Mouse (Mus musculus) stomach, embryonic 14.5 days (tissue): Measurements from ENCODE around the gene Sema4d. TPM values are rescaled to one million over a fixed set of nuclear protein-coding genes. Genes with fewer than 3 reads are reported as not detected.

Experiments used
- ATAC-seq: fragments of 200-750 bp; cut with Nextera tagmentation; 2 replicates; pipeline ENCODE4 v1.8.0; 2017; ENCODE audit warnings: low read depth, moderate TSS enrichment; ENCODE audit not compliant: insufficient number of reproducible peaks, insufficient read depth, low FRiP score
- H3K27ac ChIP-seq: fragments of 300-500 bp; sonication (generic); 2 replicates; pipeline ENCODE4 v1.5.1; 2014; ENCODE audit warnings: mild to moderate bottlenecking, low read length, moderate library complexity, mixed read lengths
- H3K27me3 ChIP-seq: fragments of 300-500 bp; sonication (generic); 2 replicates; pipeline ENCODE4 v1.6.1; 2014; ENCODE audit warnings: low read length, control low read depth, mixed read lengths; ENCODE audit not compliant: control insufficient read depth, insufficient read depth
- H3K36me3 ChIP-seq: fragments of 300-500 bp; sonication (generic); 2 replicates; pipeline ENCODE4 v1.6.1; 2014; ENCODE audit warnings: mild to moderate bottlenecking, control low read depth, low read length, moderate library complexity, mixed read lengths; ENCODE audit not compliant: control insufficient read depth, insufficient read depth
- H3K4me1 ChIP-seq: fragments of 300-500 bp; sonication (generic); 2 replicates; pipeline ENCODE4 v1.6.1; 2014; ENCODE audit warnings: low read length, control low read depth, mixed read lengths; ENCODE audit not compliant: control insufficient read depth, insufficient read depth
- H3K4me2 ChIP-seq: fragments of 300-500 bp; sonication (generic); replicated peaks from 2 replicates; pipeline ENCODE4 v1.6.1; 2014; ENCODE audit warnings: low read depth, low read length, control low read depth
- H3K4me3 ChIP-seq: fragments of 300-500 bp; sonication (generic); 2 replicates; pipeline ENCODE4 v1.5.1; 2014; ENCODE audit warnings: low read depth, low read length, control low read depth
- H3K9ac ChIP-seq: fragments of 300-500 bp; sonication (generic); replicated peaks from 2 replicates; pipeline ENCODE4 v1.6.1; 2014; ENCODE audit warnings: low read depth, mild to moderate bottlenecking, control low read depth, low read length, moderate library complexity, mixed read lengths
- H3K9me3 ChIP-seq: fragments of 300-500 bp; sonication (generic); 2 replicates; pipeline ENCODE4 v1.6.1; 2016; ENCODE audit warnings: low read depth, low read length, control low read depth; ENCODE audit not compliant: control insufficient read depth
- WGBS: fragments of 180-500 bp; shearing (Covaris S2); extraction: QIAGEN DNeasy Blood & Tissue Kit; methylation state at CpG from one replicate; pipeline ENCODE4 v1.1.7; 2014; 5-methylcytosine and 5-hydroxymethylcytosine counted together
- polyA plus RNA-seq: library from polyadenylated mRNA; unstranded; fragments of >200 nt; fragmentation: Nextera tagmentation; extraction: Ambion mirVana; gene quantifications from 2 replicates; pipeline ENCODE4 v1.2.1, GENCODE M21; 2014

The Sema4d gene
- polyA plus RNA-seq, 1 experiment from 2014 or later: 9.0 TPM

GRCm38 (mm10) chr13:51819351-51819750 is 25.8 kb upstream of the Sema4d start:
- H3K27ac ChIP-seq: no peak overlapping the region
- no peak overlapping the region for H3K4me2 ChIP-seq
- H3K4me3 ChIP-seq: no peak overlapping the region
- 70% methylated on average over 6 of the region's 6 CpGs for WGBS
- no peaks in the 10 kb centered on the region for H3K36me3 ChIP-seq
- no peaks in the 10 kb centered on the region for H3K27me3 ChIP-seq
- H3K9me3 ChIP-seq: no peaks in the 10 kb centered on the region
- ATAC-seq: no peak
- H3K4me1 ChIP-seq: peaks cover 4% of the 10 kb centered on the region; the same call in 1 of the 2 replicates
- no peak overlapping the region for H3K9ac ChIP-seq

- H3K4me3 ChIP-seq: no peak overlapping the region
- H3K27me3 ChIP-seq: no peaks in the 10 kb centered on the region
- 55% methylated on average over 3 of the region's 3 CpGs for WGBS
- no peak overlapping the region for H3K4me2 ChIP-seq
- no peak overlapping the region for H3K27ac ChIP-seq
- no peaks in the 10 kb centered on the region for H3K4me1 ChIP-seq
- no peak overlapping the region for H3K9ac ChIP-seq
- no peak for ATAC-seq
- no peaks in the 10 kb centered on the region for H3K9me3 ChIP-seq
- H3K36me3 ChIP-seq: no peaks in the 10 kb centered on the region
Measured at GRCm38 (mm10) chr13:51818944-51819326, 25.4 kb upstream of the Sema4d start.

- WGBS: 53% methylated on average over 6 of the region's 6 CpGs
- no peak for ATAC-seq
Measured at GRCm38 (mm10) chr13:51818170-51818943, 24.8 kb upstream of the Sema4d start.

GRCm38 (mm10) chr13:51816559-51817041 is 23.1 kb upstream of the Sema4d start:
- no peaks in the 10 kb centered on the region for H3K36me3 ChIP-seq
- no peak for ATAC-seq
- 73% methylated on average over 5 of the region's 5 CpGs for WGBS
- no peak overlapping the region for H3K4me2 ChIP-seq
- no peak overlapping the region for H3K9ac ChIP-seq
- H3K4me3 ChIP-seq: no peak overlapping the region
- H3K9me3 ChIP-seq: no peaks in the 10 kb centered on the region
- H3K4me1 ChIP-seq: no peaks in the 10 kb centered on the region
- H3K27me3 ChIP-seq: no peaks in the 10 kb centered on the region
- no peak overlapping the region for H3K27ac ChIP-seq

More at GRCm38 (mm10) chr13:51818170-51818943, 24.8 kb upstream of the Sema4d start:
- Histone ChIP-seq H3K4me3 (no peak overlapping the region), H3K9me3 (no peaks in the 10 kb centered on the region), H3K9ac (no peak overlapping the region), H3K4me1 (no peaks in the 10 kb centered on the region), H3K36me3 (no peaks in the 10 kb centered on the region), H3K4me2 (no peak overlapping the region), H3K27me3 (no peaks in the 10 kb centered on the region), H3K27ac (no peak overlapping the region)

GRCm38 (mm10) chr13:51815865-51816504 is 22.4 kb upstream of the Sema4d start:
- no peak for ATAC-seq
- Histone ChIP-seq H3K27ac (no peak overlapping the region), H3K4me1 (no peaks in the 10 kb centered on the region)

GRCm38 (mm10) chr13:51814646-51815045 is 21.1 kb upstream of the Sema4d start:
- Histone ChIP-seq H3K9ac (no peak overlapping the region), H3K4me3 (no peak overlapping the region), H3K27ac (no peak overlapping the region), H3K27me3 (no peaks in the 10 kb centered on the region), H3K4me1 (no peaks in the 10 kb centered on the region), H3K9me3 (no peaks in the 10 kb centered on the region), H3K36me3 (no peaks in the 10 kb centered on the region), H3K4me2 (no peak overlapping the region)
- no peak for ATAC-seq
- WGBS: 81% methylated on average over 6 of the region's 6 CpGs

More at GRCm38 (mm10) chr13:51815865-51816504, 22.4 kb upstream of the Sema4d start:
- Histone ChIP-seq H3K9ac (no peak overlapping the region), H3K9me3 (no peaks in the 10 kb centered on the region), H3K36me3 (no peaks in the 10 kb centered on the region), H3K27me3 (no peaks in the 10 kb centered on the region), H3K4me2 (no peak overlapping the region), H3K4me3 (no peak overlapping the region)
- 61% methylated on average over 9 of the region's 9 CpGs for WGBS

- Histone ChIP-seq H3K9me3 (no peaks in the 10 kb centered on the region), H3K4me3 (no peak overlapping the region), H3K27me3 (no peaks in the 10 kb centered on the region), H3K4me1 (no peaks in the 10 kb centered on the region), H3K4me2 (no peak overlapping the region), H3K36me3 (no peaks in the 10 kb centered on the region), H3K9ac (no peak overlapping the region), H3K27ac (no peak overlapping the region)
- 48% methylated on average over 10 of the region's 10 CpGs for WGBS
- no peak for ATAC-seq
Measured at GRCm38 (mm10) chr13:51813621-51814615, 20.4 kb upstream of the Sema4d start.

- Histone ChIP-seq H3K4me1 (no peaks in the 10 kb centered on the region), H3K9me3 (no peaks in the 10 kb centered on the region), H3K4me2 (no peak overlapping the region), H3K9ac (no peak overlapping the region), H3K4me3 (no peak overlapping the region), H3K27ac (no peak overlapping the region), H3K27me3 (no peaks in the 10 kb centered on the region), H3K36me3 (no peaks in the 10 kb centered on the region)
- ATAC-seq: no peak
- WGBS: 33% methylated on average over 12 of the region's 12 CpGs
Measured at GRCm38 (mm10) chr13:51808141-51808540, 14.6 kb upstream of the Sema4d start.
